Mouse (Mus musculus) hindbrain, embryonic 15.5 days (tissue): ENCODE results near the gene Mdk. TPM values are rescaled to one million over a fixed set of nuclear protein-coding genes. Genes with fewer than 3 reads are reported as not detected.
A peak's percentile ranks its signal among the peaks of the same experiment; 100 is the strongest.

ENCODE experiments used
- ATAC-seq: fragments of 200-750 bp; cut with Nextera tagmentation; 2 replicates; pipeline ENCODE4 v1.8.0; 2017; ENCODE audit warnings: low read depth, moderate number of reproducible peaks, moderate TSS enrichment; ENCODE audit not compliant: low FRiP score
- H3K27ac ChIP-seq: fragments of 300-500 bp; sonication (generic); replicated peaks from 2 replicates; pipeline ENCODE4 v1.5.1; 2015; ENCODE audit warnings: mild to moderate bottlenecking, inconsistent platforms
- H3K27me3 ChIP-seq: fragments of 300-500 bp; sonication (generic); 2 replicates; pipeline ENCODE4 v1.6.1; 2015; ENCODE audit warnings: control low read depth, inconsistent platforms
- H3K36me3 ChIP-seq: fragments of 300-500 bp; sonication (generic); 2 replicates; pipeline ENCODE4 v1.6.1; 2015; ENCODE audit warnings: control low read depth, inconsistent platforms
- H3K4me1 ChIP-seq: fragments of 300-500 bp; sonication (generic); replicated peaks from 2 replicates; pipeline ENCODE4 v1.6.1; 2015; ENCODE audit warnings: control low read depth, inconsistent platforms
- H3K4me2 ChIP-seq: fragments of 300-500 bp; sonication (generic); 2 replicates; pipeline ENCODE4 v1.6.1; 2015; ENCODE audit warnings: moderate library complexity, mild to moderate bottlenecking, inconsistent platforms
- H3K4me3 ChIP-seq: fragments of 300-500 bp; sonication (generic); 2 replicates; pipeline ENCODE4 v1.5.1; 2015; ENCODE audit warnings: mild to moderate bottlenecking, inconsistent platforms
- H3K9ac ChIP-seq: fragments of 300-500 bp; sonication (generic); 2 replicates; pipeline ENCODE4 v1.6.1; 2015; ENCODE audit warnings: inconsistent platforms
- H3K9me3 ChIP-seq: fragments of 300-500 bp; sonication (generic); 2 replicates; pipeline ENCODE4 v1.6.1; 2016; ENCODE audit warnings: control low read depth, inconsistent platforms
- WGBS: fragments of 180-500 bp; shearing (Covaris S2); methylation state at CpG from one replicate; pipeline ENCODE4 v1.1.7; 2015; 5-methylcytosine and 5-hydroxymethylcytosine counted together
- polyA plus RNA-seq: library from polyadenylated mRNA; unstranded; fragments of >200 nt; fragmentation: Nextera tagmentation; extraction: Ambion mirVana; gene quantifications from 2 replicates; pipeline ENCODE4 v1.2.1, GENCODE M21; 2015

The Mdk gene
- polyA plus RNA-seq, 1 experiment from 2014 or later: 187 TPM

GRCm38 (mm10) chr2:91965417-91965816 is 33.3 kb upstream of the Mdk start:
- H3K4me1 ChIP-seq: peaks cover 20% of the 10 kb centered on the region
- H3K4me3 ChIP-seq: 0 out of 2 replicates have a peak overlapping the region, but pooled peaks have one; percentile 11
- ATAC-seq: no peak
- no peaks in the 10 kb centered on the region for H3K36me3 ChIP-seq
- no peaks in the 10 kb centered on the region; the same call in 1 of the 2 replicates for H3K27me3 ChIP-seq
- H3K27ac ChIP-seq: 0 out of 2 replicates have a peak overlapping the region, but pooled peaks have one; percentile 10
- 23% methylated on average over 20 of the region's 20 CpGs for whole genome bisulfite sequencing
- H3K4me2 ChIP-seq: peak overlapping the region; percentile 27
- no peak overlapping the region for H3K9ac ChIP-seq
- H3K9me3 ChIP-seq: no peaks in the 10 kb centered on the region

- ATAC-seq: no peak
- WGBS: 78% methylated on average over 3 of the region's 3 CpGs
Observed at GRCm38 (mm10) chr2:91964610-91965204, 32.6 kb upstream of the Mdk start.

GRCm38 (mm10) chr2:91963443-91963932 is 31.4 kb upstream of the Mdk start:
- Histone ChIP-seq H3K4me1 (peaks cover 36% of the 10 kb centered on the region), H3K27ac (peak overlapping the region; percentile 78), H3K4me2 (peak overlapping the region; percentile 61), H3K27me3 (no peaks in the 10 kb centered on the region; the same call in 1 of the 2 replicates), H3K36me3 (no peaks in the 10 kb centered on the region), H3K4me3 (peak overlapping the region; percentile 84), H3K9me3 (no peaks in the 10 kb centered on the region), H3K9ac (peak overlapping the region; percentile 85)
- 2% methylated on average over 19 of the region's 57 CpGs for WGBS
- peak; percentile 93 for ATAC-seq

More at GRCm38 (mm10) chr2:91964610-91965204, 32.6 kb upstream of the Mdk start:
- Histone ChIP-seq H3K4me3 (no peak overlapping the region; the same call in 1 of the 2 replicates), H3K9ac (no peak overlapping the region), H3K27me3 (no peaks in the 10 kb centered on the region; the same call in 1 of the 2 replicates), H3K4me2 (peak overlapping the region; percentile 27), H3K36me3 (no peaks in the 10 kb centered on the region), H3K9me3 (no peaks in the 10 kb centered on the region), H3K4me1 (peaks cover 24% of the 10 kb centered on the region), H3K27ac (0 out of 2 replicates have a peak overlapping the region, but pooled peaks have one; percentile 10)

- Histone ChIP-seq H3K4me1 (peaks cover 38% of the 10 kb centered on the region), H3K27me3 (no peaks in the 10 kb centered on the region; the same call in 1 of the 2 replicates), H3K9ac (peak overlapping the region; percentile 85), H3K4me2 (peak overlapping the region; percentile 61), H3K36me3 (no peaks in the 10 kb centered on the region), H3K9me3 (no peaks in the 10 kb centered on the region), H3K27ac (peak overlapping the region; percentile 78), H3K4me3 (peak overlapping the region; percentile 84)
- peak; percentile 33; the same call in 1 of the 2 replicates for ATAC-seq
- WGBS: under 1% methylated on average over 39 of the region's 39 CpGs
Observed at GRCm38 (mm10) chr2:91962864-91963401, 30.8 kb upstream of the Mdk start.

GRCm38 (mm10) chr2:91961901-91962761 is 30.0 kb upstream of the Mdk start:
- peak overlapping the region; percentile 61 for H3K4me2 ChIP-seq
- no peaks in the 10 kb centered on the region; the same call in 1 of the 2 replicates for H3K27me3 ChIP-seq
- no peak for ATAC-seq
- H3K4me1 ChIP-seq: peaks cover 45% of the 10 kb centered on the region
- no peaks in the 10 kb centered on the region for H3K9me3 ChIP-seq
- H3K9ac ChIP-seq: peak overlapping the region; percentile 85
- peak overlapping the region; percentile 84 for H3K4me3 ChIP-seq
- H3K36me3 ChIP-seq: no peaks in the 10 kb centered on the region
- 74% methylated on average over 4 of the region's 4 CpGs for WGBS
- no peak overlapping the region for H3K27ac ChIP-seq

- peaks cover 49% of the 10 kb centered on the region for H3K4me1 ChIP-seq
- no peak overlapping the region for H3K4me2 ChIP-seq
- ATAC-seq: no peak
- H3K9me3 ChIP-seq: no peaks in the 10 kb centered on the region
- H3K4me3 ChIP-seq: no peak overlapping the region
- no peak overlapping the region for H3K27ac ChIP-seq
- no peaks in the 10 kb centered on the region; the same call in 1 of the 2 replicates for H3K27me3 ChIP-seq
- H3K36me3 ChIP-seq: no peaks in the 10 kb centered on the region
- 89% methylated on average over 5 of the region's 5 CpGs for WGBS
- no peak overlapping the region for H3K9ac ChIP-seq
Observed at GRCm38 (mm10) chr2:91960459-91960858, 28.4 kb upstream of the Mdk start.

GRCm38 (mm10) chr2:91959544-91960410 is 27.7 kb upstream of the Mdk start:
- H3K9me3 ChIP-seq: no peaks in the 10 kb centered on the region
- H3K27ac ChIP-seq: 0 out of 2 replicates have a peak overlapping the region, but pooled peaks have one; percentile 9
- no peaks in the 10 kb centered on the region; the same call in 1 of the 2 replicates for H3K27me3 ChIP-seq
- H3K4me3 ChIP-seq: no peak overlapping the region
- H3K4me1 ChIP-seq: peaks cover 54% of the 10 kb centered on the region
- H3K9ac ChIP-seq: no peak overlapping the region
- H3K36me3 ChIP-seq: no peaks in the 10 kb centered on the region
- WGBS: 63% methylated on average over 11 of the region's 11 CpGs
- ATAC-seq: no peak
- H3K4me2 ChIP-seq: no peak overlapping the region

GRCm38 (mm10) chr2:91958701-91959457 is 26.8 kb upstream of the Mdk start:
- H3K36me3 ChIP-seq: no peaks in the 10 kb centered on the region
- no peaks in the 10 kb centered on the region for H3K27me3 ChIP-seq
- 53% methylated on average over 10 of the region's 10 CpGs for WGBS
- H3K9me3 ChIP-seq: no peaks in the 10 kb centered on the region
- no peak overlapping the region for H3K9ac ChIP-seq
- peak overlapping the region; percentile 9; the same call in 1 of the 2 replicates for H3K27ac ChIP-seq
- no peak overlapping the region for H3K4me3 ChIP-seq
- ATAC-seq: no peak
- peaks cover 54% of the 10 kb centered on the region for H3K4me1 ChIP-seq
- H3K4me2 ChIP-seq: no peak overlapping the region

- Histone ChIP-seq H3K27ac (no peak overlapping the region), H3K36me3 (no peaks in the 10 kb centered on the region), H3K4me1 (peaks cover 57% of the 10 kb centered on the region), H3K9ac (no peak overlapping the region), H3K27me3 (no peaks in the 10 kb centered on the region), H3K9me3 (no peaks in the 10 kb centered on the region), H3K4me2 (no peak overlapping the region), H3K4me3 (no peak overlapping the region)
- no peak for ATAC-seq
- 75% methylated on average over 8 of the region's 8 CpGs for WGBS
Observed at GRCm38 (mm10) chr2:91958049-91958448, 26.0 kb upstream of the Mdk start.

GRCm38 (mm10) chr2:91957096-91957495 is 25.0 kb upstream of the Mdk start:
- Histone ChIP-seq H3K4me3 (no peak overlapping the region), H3K36me3 (no peaks in the 10 kb centered on the region), H3K9ac (no peak overlapping the region), H3K9me3 (no peaks in the 10 kb centered on the region), H3K4me1 (peaks cover 50% of the 10 kb centered on the region), H3K27ac (0 out of 2 replicates have a peak overlapping the region, but pooled peaks have one; percentile 9), H3K4me2 (no peak overlapping the region), H3K27me3 (no peaks in the 10 kb centered on the region)
- peak; percentile 54 for ATAC-seq
- 35% methylated on average over 4 of the region's 4 CpGs for WGBS
